Mouse (Mus musculus): ENCODE results near the gene Mcf2. TPM values are rescaled to one million over a fixed set of nuclear protein-coding genes. Genes with fewer than 3 reads are reported as not detected.

Gene Mcf2
- polyA plus RNA-seq (2012; rRNA removed; ENCODE audit: low replicate concordance), result not detected in 2 replicates

GRCm38 (mm10) chrX:60178744-60179458 lies at the start of gene Mcf2:
TSS of gene Mcf2 (minus strand) at chrX:60179089.

Other genes with a start within 250 kb of the Mcf2 start
- not detected in 2 replicates for gene F9, start 179.6 kb downstream of the Mcf2 start, polyA plus RNA-seq (2012; rRNA removed; ENCODE audit: low replicate concordance)

Measured in duodenum, adult 2 months (tissue).